Mouse (Mus musculus): ENCODE measurements around the gene Zdhhc25. TPM values are rescaled to one million over a fixed set of nuclear protein-coding genes. Genes with fewer than 3 reads are reported as not detected.

Zdhhc25 gene
- polyA plus RNA-seq, 1 experiment from 2014 or later, result not detected

DNA sequence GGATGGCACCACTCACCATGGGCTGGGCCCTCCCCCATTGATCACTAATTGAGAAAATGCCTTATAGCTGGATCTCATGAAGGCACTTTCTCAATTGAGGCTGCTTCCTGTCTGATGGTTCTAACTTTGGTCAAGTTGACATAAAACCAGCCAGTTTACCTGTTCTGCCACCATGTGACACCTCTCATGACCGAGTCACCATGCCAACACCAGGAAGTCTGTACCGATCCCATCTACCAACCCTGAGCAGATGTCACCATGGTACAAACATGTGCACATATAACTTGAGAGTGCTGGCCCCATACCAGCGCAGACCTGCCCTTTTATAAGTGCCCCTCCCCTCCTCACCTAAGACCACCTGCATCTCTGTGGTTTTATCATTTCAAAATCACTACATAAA, 2.4 kb downstream of the Zdhhc25 start:
- H3K9me3 ChIP-seq (ENCODE audit: control insufficient read depth, low read length), result no peaks in the 10 kb centered on the region
- no peaks in the 10 kb centered on the region for H3K27me3 ChIP-seq (ENCODE audit: control insufficient read depth, insufficient read depth, low read length)
- H3K4me1 ChIP-seq (replicated peaks; ENCODE audit: control insufficient read depth, insufficient read depth, low read length), result no peaks in the 10 kb centered on the region
- no peak overlapping the region for H3K27ac ChIP-seq
- H3K9ac ChIP-seq, result no peak overlapping the region
- ATAC-seq (ENCODE audit: low FRiP score), result no peak
- DNase-seq (ENCODE audit: low spot score), result no peak
- H3K4me3 ChIP-seq (replicated peaks; ENCODE audit: low read length), result no peak overlapping the region
- WGBS, result 97% methylated on average over 3 of the region's 3 CpGs
- H3K4me2 ChIP-seq (replicated peaks), result no peak overlapping the region
- no peaks in the 10 kb centered on the region for H3K36me3 ChIP-seq (replicated peaks; ENCODE audit: control insufficient read depth, insufficient read depth)

DNA sequence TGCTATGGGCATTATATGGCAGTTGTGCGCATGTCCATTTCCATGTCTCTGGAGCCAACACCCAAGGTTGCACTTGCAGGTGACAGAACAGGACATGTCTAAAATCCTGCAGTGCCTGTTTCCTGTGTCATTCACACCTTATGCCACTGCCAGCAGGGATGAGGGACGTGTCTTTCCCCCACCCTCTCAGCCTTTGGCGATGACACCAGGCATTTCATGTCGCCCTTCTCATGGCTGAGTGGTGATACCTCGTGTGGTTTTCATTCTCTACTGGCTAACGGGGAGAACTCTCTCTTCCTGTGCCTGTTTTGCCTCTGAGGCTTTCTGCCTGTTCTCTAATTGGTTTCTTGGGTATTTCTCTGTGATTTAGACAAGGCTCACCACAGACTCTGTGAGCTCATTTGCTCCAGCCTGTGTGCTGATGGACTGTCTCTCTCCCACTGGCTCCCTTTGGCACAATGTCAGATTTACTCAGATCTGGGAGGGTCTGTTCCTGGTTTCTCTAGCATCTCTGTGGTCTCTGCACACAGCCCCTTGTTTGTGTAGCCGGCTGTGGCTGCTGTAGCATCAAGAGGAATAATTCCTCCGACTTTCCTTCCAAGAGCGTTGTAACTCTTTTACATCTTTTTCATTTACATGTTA, 3.1 kb downstream of the Zdhhc25 start:
- Histone ChIP-seq H3K9me3 (ENCODE audit: control insufficient read depth, low read length) (no peaks in the 10 kb centered on the region), H3K4me2 (replicated peaks) (no peak overlapping the region), H3K27me3 (ENCODE audit: control insufficient read depth, insufficient read depth, low read length) (no peaks in the 10 kb centered on the region), H3K9ac (no peak overlapping the region), H3K4me1 (replicated peaks; ENCODE audit: control insufficient read depth, insufficient read depth, low read length) (no peaks in the 10 kb centered on the region), H3K4me3 (replicated peaks; ENCODE audit: low read length) (no peak overlapping the region), H3K36me3 (replicated peaks; ENCODE audit: control insufficient read depth, insufficient read depth) (no peaks in the 10 kb centered on the region), H3K27ac (no peak overlapping the region)
- DNase-seq (ENCODE audit: low spot score), result no peak
- 74% methylated on average over 9 of the region's 9 CpGs for WGBS
- no peak for ATAC-seq (ENCODE audit: low FRiP score)

DNA sequence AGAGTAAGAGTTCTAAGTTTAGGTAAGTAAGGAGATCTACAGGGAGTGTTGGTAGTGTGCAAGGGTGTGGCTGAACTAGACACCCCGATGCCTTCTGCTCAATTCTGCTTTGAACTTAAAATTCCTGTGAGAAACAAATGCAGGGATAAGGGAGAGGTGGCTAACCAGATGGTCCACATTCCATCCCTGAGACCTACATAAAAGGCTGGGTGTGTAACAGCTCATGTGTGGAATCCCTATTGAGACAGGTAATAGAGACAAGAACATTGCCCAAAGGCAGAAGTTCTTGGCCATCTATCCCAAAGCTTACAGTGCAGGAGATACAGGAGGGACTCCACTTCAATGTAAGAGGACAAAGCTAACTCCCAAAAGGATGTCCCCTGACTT, 3.6 kb downstream of the Zdhhc25 start:
- Histone ChIP-seq H3K9me3 (ENCODE audit: control insufficient read depth, low read length) (no peaks in the 10 kb centered on the region), H3K4me2 (replicated peaks) (no peak overlapping the region), H3K4me3 (replicated peaks; ENCODE audit: low read length) (no peak overlapping the region), H3K27me3 (ENCODE audit: control insufficient read depth, insufficient read depth, low read length) (no peaks in the 10 kb centered on the region), H3K27ac (no peak overlapping the region), H3K36me3 (replicated peaks; ENCODE audit: control insufficient read depth, insufficient read depth) (no peaks in the 10 kb centered on the region), H3K4me1 (replicated peaks; ENCODE audit: control insufficient read depth, insufficient read depth, low read length) (no peaks in the 10 kb centered on the region), H3K9ac (no peak overlapping the region)
- ATAC-seq (ENCODE audit: low FRiP score) (no peak), DNase-seq (ENCODE audit: low spot score) (no peak)
- 86% methylated on average over 1 of the region's 1 CpGs for WGBS

DNA sequence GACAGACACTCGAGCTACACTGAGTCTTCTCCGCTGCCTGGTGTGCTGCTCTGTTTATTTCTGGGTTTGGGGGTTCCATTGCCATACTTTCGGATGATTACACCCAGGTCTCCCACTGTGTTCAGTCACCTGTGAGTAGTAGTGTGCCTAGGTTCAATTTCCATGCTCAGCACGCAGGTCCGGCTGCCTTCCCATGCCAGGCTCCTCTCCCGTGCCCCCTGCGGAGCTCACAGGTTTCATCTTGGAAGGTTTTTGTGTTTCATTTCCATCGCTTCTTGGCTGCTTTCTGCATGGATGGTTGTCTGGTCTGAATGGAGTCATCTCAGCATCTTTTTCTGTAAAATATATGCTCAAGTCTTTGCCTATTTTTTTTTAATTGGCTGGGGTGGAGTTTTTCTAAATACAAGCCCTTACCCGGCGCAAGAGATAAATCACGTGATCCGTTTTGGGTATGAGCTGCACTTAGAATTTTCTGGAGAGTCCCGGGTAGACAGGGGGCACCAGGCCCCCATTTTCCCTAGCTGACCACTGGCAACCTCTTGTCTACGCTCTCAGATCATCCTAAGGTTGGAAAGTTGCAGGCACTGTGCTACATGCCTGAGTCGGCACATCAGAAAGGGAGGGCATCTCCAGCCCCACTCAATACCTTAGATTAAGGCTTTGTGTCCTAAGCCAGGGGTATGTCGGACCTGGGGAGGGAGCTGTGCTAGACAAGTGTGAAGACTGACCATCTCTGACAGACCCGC, 4.7 kb downstream of the Zdhhc25 start:
- no peaks in the 10 kb centered on the region for H3K9me3 ChIP-seq (ENCODE audit: control insufficient read depth, low read length)
- no peaks in the 10 kb centered on the region for H3K36me3 ChIP-seq (replicated peaks; ENCODE audit: control insufficient read depth, insufficient read depth)
- 84% methylated on average over 17 of the region's 17 CpGs for WGBS
- no peak overlapping the region for H3K4me2 ChIP-seq (replicated peaks)
- no peak overlapping the region for H3K27ac ChIP-seq
- H3K27me3 ChIP-seq (ENCODE audit: control insufficient read depth, insufficient read depth, low read length), result no peaks in the 10 kb centered on the region
- no peaks in the 10 kb centered on the region for H3K4me1 ChIP-seq (replicated peaks; ENCODE audit: control insufficient read depth, insufficient read depth, low read length)
- no peak overlapping the region for H3K4me3 ChIP-seq (replicated peaks; ENCODE audit: low read length)
- H3K9ac ChIP-seq, result no peak overlapping the region
- ATAC-seq (ENCODE audit: low FRiP score) (no peak), DNase-seq (ENCODE audit: low spot score) (no peak)

DNA sequence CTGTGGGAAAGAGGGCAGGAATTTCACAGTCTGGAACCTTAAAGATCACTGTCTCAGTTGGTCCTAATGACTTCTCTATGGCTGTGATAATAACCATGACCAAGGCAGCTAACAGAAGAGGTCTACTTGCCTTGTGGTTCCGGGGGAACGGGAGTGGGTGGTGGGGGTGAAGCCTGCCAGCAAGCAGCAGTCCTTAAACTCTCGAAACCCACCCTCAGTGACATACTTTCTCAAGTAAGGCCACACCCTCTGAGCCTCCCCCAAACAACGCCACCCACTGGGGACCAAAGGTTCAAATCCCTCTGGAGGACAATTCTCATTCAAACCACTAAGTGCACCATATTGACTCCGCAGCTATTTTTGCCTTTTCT, 5.3 kb downstream of the Zdhhc25 start:
- DNase-seq (ENCODE audit: low spot score) (no peak), ATAC-seq (ENCODE audit: low FRiP score) (no peak)
- H3K9ac ChIP-seq, result no peak overlapping the region
- 81% methylated on average over 5 of the region's 5 CpGs for WGBS
- no peak overlapping the region for H3K4me3 ChIP-seq (replicated peaks; ENCODE audit: low read length)
- no peak overlapping the region for H3K4me2 ChIP-seq (replicated peaks)
- no peak overlapping the region for H3K27ac ChIP-seq
- no peaks in the 10 kb centered on the region for H3K27me3 ChIP-seq (ENCODE audit: control insufficient read depth, insufficient read depth, low read length)
- H3K9me3 ChIP-seq (ENCODE audit: control insufficient read depth, low read length), result no peaks in the 10 kb centered on the region
- H3K36me3 ChIP-seq (replicated peaks; ENCODE audit: control insufficient read depth, insufficient read depth), result no peaks in the 10 kb centered on the region
- no peaks in the 10 kb centered on the region for H3K4me1 ChIP-seq (replicated peaks; ENCODE audit: control insufficient read depth, insufficient read depth, low read length)

DNA sequence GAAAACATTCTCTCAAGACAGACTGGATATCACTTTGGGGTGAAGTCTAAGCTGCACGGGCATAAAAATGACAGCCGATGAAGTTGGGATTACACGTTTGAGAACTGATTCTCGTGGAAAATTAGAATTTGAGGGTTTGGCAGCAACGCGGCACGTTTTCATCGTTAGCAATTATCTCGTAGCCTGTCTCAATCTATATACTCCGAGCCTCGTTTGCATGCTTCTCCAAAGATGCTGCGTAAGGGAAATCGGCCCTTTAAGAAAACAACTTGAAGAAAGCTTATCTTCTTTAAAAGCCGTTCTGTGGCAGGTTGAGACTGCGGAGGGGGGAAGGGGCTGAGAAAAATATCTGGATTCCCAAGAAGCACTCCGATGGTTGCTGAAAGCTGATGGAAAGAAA, 17.0 kb downstream of the Zdhhc25 start:
- H3K27me3 ChIP-seq (ENCODE audit: control insufficient read depth, insufficient read depth, low read length), result no peaks in the 10 kb centered on the region
- no peaks in the 10 kb centered on the region for H3K9me3 ChIP-seq (ENCODE audit: control insufficient read depth, low read length)
- no peak overlapping the region for H3K4me3 ChIP-seq (replicated peaks; ENCODE audit: low read length)
- no peak overlapping the region for H3K4me2 ChIP-seq (replicated peaks)
- no peak overlapping the region for H3K27ac ChIP-seq
- DNase-seq (ENCODE audit: low spot score), result no peak
- H3K36me3 ChIP-seq (replicated peaks; ENCODE audit: control insufficient read depth, insufficient read depth), result no peaks in the 10 kb centered on the region
- WGBS, result 81% methylated on average over 16 of the region's 16 CpGs
- ATAC-seq (ENCODE audit: low FRiP score), result no peak
- H3K9ac ChIP-seq, result no peak overlapping the region
- 0 out of 2 replicates have a peak, but pooled peaks cover 3% of the 10 kb centered on the region for H3K4me1 ChIP-seq (replicated peaks; ENCODE audit: control insufficient read depth, insufficient read depth, low read length)

DNA sequence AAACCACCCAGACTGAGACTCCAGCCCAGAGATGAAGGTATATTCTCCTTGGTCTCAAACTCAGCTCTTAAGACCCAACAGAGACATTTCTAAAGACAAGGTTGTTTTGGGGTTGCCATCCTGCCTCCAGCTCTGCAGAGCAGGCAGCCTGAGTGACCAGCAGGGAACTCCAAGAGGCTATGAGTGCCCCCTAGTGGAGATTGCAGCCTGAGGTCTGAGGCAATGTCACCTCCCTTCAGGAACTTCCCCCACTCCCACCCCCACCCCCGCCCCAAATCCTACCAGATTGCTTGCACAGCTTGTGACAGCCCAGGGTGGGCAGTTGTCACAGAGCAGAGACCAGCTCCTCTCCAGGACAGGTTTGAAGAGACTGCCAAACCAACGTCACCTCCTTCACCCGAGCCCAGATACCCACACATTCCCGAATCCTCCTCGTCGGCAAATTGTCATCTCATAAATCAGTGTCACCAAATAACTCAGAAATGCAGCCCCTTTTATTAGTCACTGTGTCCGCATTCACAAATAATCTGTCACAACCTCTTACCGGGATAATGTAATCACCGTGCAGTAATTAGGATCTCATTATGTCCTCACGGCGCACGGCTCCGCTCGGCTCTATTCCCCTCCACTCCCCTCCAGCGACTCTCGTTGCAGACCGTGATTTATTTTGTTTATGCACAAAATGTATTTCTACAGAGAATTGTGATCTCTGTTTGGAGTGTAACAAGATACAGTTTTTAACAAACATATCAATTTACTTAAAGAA, 18.1 kb downstream of the Zdhhc25 start:
- H3K4me3 ChIP-seq (replicated peaks; ENCODE audit: low read length), result no peak overlapping the region
- no peaks in the 10 kb centered on the region for H3K27me3 ChIP-seq (ENCODE audit: control insufficient read depth, insufficient read depth, low read length)
- H3K27ac ChIP-seq, result no peak overlapping the region
- no peak overlapping the region for H3K9ac ChIP-seq
- H3K9me3 ChIP-seq (ENCODE audit: control insufficient read depth, low read length), result no peaks in the 10 kb centered on the region
- 0 out of 2 replicates have a peak, but pooled peaks cover 3% of the 10 kb centered on the region for H3K4me1 ChIP-seq (replicated peaks; ENCODE audit: control insufficient read depth, insufficient read depth, low read length)
- ATAC-seq (ENCODE audit: low FRiP score) (no peak), DNase-seq (ENCODE audit: low spot score) (peak; percentile 69)
- no peak overlapping the region; the same call in 1 of the 2 replicates for H3K4me2 ChIP-seq (replicated peaks)
- 26% methylated on average over 17 of the region's 17 CpGs for WGBS
- no peaks in the 10 kb centered on the region for H3K36me3 ChIP-seq (replicated peaks; ENCODE audit: control insufficient read depth, insufficient read depth)

DNA sequence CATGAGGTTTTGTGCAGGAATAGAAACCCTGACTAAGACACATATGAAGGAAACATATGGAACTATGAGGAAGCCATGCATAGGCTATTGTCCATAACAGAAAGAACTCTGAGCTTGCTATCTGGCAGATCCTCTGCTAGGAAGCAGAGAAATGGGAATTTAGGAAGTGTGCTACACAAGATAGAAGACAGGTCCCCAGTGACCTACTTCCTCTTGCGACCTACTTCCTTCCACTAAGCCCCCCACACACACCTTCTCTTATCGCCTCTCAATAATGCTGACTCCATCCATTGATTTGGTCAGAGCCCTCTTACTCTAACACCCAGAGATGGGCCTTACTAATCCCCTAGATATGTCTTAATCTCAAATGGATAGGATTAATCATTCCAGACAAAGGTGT, 19.9 kb downstream of the Zdhhc25 start:
- DNase-seq (ENCODE audit: low spot score) (no peak), ATAC-seq (ENCODE audit: low FRiP score) (no peak)
- 86% methylated on average over 2 of the region's 2 CpGs for WGBS
- no peak overlapping the region for H3K27ac ChIP-seq
- no peaks in the 10 kb centered on the region for H3K27me3 ChIP-seq (ENCODE audit: control insufficient read depth, insufficient read depth, low read length)
- H3K36me3 ChIP-seq (replicated peaks; ENCODE audit: control insufficient read depth, insufficient read depth), result no peaks in the 10 kb centered on the region
- no peak overlapping the region for H3K4me3 ChIP-seq (replicated peaks; ENCODE audit: low read length)
- H3K4me1 ChIP-seq (replicated peaks; ENCODE audit: control insufficient read depth, insufficient read depth, low read length), result 0 out of 2 replicates have a peak, but pooled peaks cover 3% of the 10 kb centered on the region
- H3K9me3 ChIP-seq (ENCODE audit: control insufficient read depth, low read length), result no peaks in the 10 kb centered on the region
- H3K4me2 ChIP-seq (replicated peaks), result no peak overlapping the region
- no peak overlapping the region for H3K9ac ChIP-seq

DNA sequence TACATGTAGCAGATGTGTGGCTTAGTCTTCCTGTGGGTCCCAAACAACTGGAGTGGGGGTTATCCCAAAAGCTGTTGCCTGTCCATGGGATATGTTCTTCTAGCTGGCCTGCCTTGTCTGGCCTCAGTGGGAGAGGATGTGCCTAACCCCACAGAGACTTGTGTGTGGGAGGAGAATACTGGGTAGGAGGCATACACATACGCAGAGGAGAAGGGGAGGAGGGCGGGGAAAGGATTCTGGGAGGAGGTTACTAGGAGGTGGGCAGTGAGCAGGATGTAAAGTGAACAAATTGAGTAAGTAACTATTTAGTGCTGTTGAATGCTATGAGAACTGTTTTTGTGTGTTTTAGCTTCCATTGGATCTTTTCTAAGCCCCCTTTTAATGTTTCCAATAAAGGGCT, 23.8 kb downstream of the Zdhhc25 start:
- no peaks in the 10 kb centered on the region for H3K36me3 ChIP-seq (replicated peaks; ENCODE audit: control insufficient read depth, insufficient read depth)
- H3K27ac ChIP-seq, result no peak overlapping the region
- WGBS, result 84% methylated on average over 2 of the region's 2 CpGs
- no peaks in the 10 kb centered on the region for H3K9me3 ChIP-seq (ENCODE audit: control insufficient read depth, low read length)
- no peaks in the 10 kb centered on the region; the same call in 1 of the 2 replicates for H3K4me1 ChIP-seq (replicated peaks; ENCODE audit: control insufficient read depth, insufficient read depth, low read length)
- H3K27me3 ChIP-seq (ENCODE audit: control insufficient read depth, insufficient read depth, low read length), result no peaks in the 10 kb centered on the region
- ATAC-seq (ENCODE audit: low FRiP score) (no peak), DNase-seq (ENCODE audit: low spot score) (no peak)
- no peak overlapping the region for H3K9ac ChIP-seq
- H3K4me3 ChIP-seq (replicated peaks; ENCODE audit: low read length), result no peak overlapping the region
- H3K4me2 ChIP-seq (replicated peaks), result no peak overlapping the region

Measured in hindbrain, embryonic 14.5 days (tissue).